Mouse (Mus musculus) erythroblast, adult 5-6 weeks (primary cell): ENCODE measurements around the gene Wbp11. TPM values are rescaled to one million over a fixed set of nuclear protein-coding genes. Genes with fewer than 3 reads are reported as not detected.

Experiments used
- ATAC-seq: replicated peaks from 2 replicates; pipeline ENCODE4 v1.8.0; 2016; ENCODE audit warnings: moderate number of reproducible peaks, mild to moderate bottlenecking, moderate TSS enrichment, inconsistent platforms; ENCODE audit not compliant: poor library complexity, low FRiP score, severe bottlenecking
- total RNA-seq, 2 experiments: library from RNA; stranded (forward) in 1 of 2; stranded (reverse) in 1 of 2; fragments of 150-400 nt in 1 of 2; fragments of 200-764, 138-1000 nt in 1 of 2; gene quantifications; 2 replicates each; pipeline versions ENCODE4 v1.2.3 to v1.2.4; 2015 to 2017; ENCODE audit warnings: low replicate concordance in 2 of 2

The Wbp11 gene
- total RNA-seq, 2 experiments from 2014 or later = 34.2 to 55.0 TPM

DNA sequence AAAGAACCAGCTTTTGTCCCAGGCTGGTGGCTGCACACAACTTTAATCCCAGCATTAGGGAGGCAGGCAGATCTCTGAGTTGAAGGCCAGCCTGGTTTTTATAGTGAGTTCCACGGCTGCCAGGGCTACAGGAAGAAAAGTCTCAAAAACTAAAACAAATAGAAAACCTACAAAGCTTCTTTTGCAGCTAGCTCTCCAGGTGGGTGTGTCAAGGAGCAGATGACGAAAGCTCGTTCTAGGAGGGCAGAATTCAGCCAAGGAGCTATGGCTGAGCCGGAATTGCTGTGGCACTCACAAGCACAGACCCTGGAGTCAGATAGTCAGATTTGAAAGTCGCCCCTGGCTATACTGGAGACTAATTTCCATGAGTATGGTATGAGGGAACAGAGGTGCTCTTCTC is 21.2 kb downstream of the Wbp11 start:
- no peak for ATAC-seq

GRCm38 (mm10) chr6:136805409-136805775 is 22.6 kb downstream of the Wbp11 start:
- ATAC-seq = no peak

DNA sequence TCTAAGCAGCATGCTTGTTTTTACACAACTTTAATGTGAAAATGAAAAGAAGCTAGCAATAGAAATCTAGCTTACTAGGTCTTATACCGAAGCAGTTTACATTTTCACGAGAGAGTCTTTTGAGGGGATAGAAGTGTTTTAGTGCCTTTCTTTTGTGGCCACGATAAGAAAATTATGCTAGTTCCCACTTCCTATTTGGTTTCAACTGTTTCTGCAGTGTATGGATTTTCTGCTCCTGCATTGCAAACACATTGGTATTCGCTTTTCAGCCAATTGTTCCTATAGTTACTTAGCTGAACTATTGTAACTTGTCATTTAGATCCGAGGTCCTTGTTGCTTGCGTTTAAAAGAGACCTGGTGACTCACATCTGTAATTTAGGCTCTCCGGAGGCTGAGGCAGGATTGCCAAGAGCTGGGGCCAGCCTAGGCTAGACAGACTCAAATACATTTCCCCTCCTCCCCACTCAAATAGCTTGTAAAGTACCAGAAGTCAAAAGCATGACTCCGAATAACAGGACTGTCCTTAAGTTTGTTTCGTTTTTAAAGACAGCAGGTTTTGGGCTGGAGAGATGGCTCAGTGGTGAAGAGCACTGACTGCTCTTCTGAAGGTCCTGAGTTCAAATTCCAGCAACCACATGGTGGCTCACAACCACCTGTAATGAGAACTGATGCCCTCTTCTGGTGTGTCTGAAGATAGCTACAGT is 23.2 kb downstream of the Wbp11 start:
- ATAC-seq = no peak

GRCm38 (mm10) chr6:136803739-136804633 is 24.0 kb downstream of the Wbp11 start, which contains the start of gene Hist4h4:
Hist4h4 (minus strand) TSS chr6:136804415.
- ATAC-seq = peak; percentile 65

DNA sequence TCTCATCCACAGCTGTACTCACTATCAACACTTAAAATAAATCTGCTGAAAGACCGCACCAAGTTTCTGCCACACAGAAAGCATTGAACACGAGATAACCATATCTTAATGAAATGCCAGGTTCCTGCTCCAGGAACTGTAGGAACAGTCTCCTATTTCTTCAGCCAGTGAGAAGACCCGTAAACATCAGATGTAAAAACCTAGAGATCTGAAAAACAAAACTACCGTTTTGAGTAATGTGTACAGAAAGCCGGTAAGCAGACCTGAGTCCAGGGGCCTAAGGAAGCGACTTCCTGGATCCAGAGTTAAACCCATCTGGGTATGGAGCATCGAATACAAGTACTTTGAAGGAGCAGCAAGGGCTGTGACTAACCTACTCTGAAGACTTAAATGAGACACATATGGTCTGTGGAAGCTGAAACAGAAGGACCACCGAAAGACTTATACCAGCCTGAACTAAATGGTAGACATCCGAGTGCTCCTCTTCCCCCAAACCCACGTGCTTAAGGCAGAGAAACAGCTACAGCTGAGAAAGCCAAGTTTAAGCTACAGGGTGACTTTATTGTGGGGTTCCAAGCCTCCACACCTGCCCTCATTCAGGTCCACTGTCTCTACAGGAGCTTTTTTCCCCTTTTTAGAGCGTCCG is 24.8 kb downstream of the Wbp11 start:
- ATAC-seq = peak; percentile 14

DNA sequence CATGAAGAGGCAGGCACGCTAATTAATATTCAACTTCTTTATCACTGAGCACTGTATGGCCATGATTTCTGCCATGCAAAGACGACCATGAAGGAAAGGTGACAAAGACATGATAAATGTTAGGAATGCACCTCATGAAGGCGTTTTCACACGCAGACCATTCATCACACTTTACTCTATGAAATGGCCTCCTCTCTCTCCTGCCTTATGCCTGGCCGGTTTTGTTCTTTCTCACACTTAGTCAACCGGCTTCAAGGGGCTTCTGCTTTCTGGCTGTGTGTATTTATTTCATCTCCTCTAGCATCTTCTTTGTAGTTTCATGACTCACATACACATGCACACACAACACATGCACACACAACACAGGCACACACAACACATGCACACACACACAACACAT is 26.8 kb downstream of the Wbp11 start:
- ATAC-seq = no peak

GRCm38 (mm10) chr6:136800710-136801109 is 27.3 kb downstream of the Wbp11 start:
- ATAC-seq = no peak

DNA sequence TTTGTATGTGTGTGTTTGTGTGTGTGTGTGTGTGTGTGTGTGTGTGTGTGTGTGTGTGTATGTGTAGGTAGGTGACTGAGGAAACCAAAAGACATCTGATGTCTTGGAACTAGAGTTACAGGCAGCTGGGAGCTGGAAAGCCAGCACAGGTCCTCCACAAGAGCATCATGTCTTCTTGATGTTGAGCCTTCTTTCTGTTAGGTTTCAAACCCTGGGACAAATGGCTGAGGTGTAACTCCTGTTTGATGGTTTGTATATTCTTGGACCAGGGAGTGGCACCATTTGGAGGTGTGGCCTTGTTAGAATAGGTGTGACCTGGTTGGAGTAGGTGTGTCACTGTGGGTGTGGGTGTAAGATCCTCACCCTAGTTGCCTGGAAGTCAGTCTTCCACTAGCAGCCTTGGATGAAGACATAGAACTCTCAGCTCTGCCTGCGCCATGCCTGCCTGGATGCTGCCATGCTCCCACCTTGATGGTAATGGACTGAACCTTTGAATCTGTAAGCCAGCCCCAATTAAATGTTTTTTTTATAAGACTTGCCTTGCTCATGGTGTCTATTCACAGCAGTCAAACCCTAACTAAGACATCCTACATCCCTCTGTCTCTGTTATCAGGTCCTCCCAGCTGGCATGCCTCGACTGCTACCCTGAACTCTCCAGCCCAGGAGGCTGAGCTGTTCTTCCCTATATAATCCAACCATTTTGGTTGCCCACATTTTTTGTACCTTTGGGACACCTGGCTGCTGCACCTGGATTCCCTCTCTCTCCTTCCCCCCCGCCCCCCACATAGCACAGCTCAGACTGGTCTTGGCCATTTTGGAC is 29.9 kb downstream of the Wbp11 start:
- ATAC-seq = peak; percentile 85

GRCm38 (mm10) chr6:136795850-136796249 is 32.2 kb downstream of the Wbp11 start:
- no peak for ATAC-seq

DNA sequence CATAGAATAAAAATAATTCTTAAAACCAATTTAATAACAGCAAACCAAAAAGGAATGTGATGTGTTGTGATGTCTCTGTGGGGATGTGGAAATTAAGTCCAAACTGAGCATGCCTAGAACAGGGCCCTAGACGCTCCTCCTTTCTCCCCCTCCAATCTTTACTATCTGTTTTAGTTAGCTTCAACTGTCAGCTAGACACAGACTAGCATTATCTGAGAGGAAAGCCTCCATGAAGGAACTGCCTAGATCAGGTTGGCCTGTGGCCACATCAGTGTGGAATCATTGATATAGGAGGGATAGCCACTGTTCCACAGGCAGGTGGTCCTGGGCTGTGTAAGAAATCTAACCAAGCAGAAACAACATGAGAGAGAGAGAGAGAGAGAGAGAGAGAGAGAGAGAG is 32.9 kb downstream of the Wbp11 start:
- no peak for ATAC-seq

DNA sequence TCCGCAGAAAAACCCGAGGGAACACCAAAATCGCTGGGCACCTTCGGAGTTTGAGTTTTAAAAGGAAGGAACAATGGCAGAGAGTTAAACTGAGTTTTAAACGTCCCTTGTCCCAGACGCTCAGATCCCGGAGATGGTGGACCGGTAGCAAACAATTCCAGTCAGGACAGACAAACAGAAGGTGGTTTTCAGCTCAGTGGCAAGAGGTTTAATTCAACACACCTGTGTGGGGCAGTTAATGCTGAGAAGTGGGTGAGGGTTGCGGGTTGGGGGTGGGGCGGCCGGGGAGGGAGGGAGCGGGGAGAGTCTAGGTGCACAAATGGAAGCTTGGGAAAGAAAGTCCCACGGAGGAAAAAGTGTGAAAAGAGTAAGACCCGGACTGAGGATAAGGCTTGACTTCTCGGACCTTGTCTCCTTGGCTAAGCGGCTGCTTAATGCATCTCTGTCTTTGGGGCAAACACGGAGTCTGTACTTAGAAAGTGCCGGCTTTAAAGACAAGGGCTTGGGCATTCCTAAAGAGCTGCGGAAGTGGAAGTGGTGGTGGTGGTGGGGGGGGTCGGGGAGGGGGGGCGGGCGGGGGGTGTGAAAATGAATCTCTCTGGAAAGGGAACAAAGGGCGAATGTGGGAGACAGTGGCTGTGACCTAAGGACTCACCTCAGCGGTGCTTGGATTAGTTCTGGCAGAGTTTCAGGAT is 34.1 kb downstream of the Wbp11 start:
- no peak for ATAC-seq

GRCm38 (mm10) chr6:136792884-136793758 is 34.9 kb downstream of the Wbp11 start:
- no peak for ATAC-seq

DNA sequence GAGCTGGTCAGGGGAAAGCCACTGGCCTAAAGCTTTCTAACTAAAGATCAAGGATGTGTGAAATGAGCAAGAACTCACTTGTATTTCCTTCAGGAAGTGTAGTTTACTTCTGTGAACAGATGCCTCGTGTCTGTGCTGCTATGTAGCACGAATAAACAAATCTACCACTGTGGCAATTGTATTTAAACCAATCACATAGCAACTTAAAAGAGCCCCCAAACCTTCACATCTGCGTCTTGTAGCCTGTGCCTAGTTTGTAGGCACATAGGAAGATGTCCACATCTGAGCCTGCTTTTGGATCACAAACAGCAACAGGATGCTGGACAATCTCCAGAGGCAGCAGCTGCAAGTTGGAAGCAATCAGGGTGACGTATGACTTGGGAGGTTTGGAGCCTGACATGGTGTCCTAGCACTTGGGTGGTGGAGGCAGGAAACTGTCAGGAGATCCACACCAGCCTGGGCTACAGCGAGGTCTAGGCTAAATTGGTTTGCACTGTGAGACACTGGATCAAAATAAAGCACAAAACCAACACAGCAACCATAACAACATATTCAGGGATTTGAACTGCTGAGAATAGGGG is 38.6 kb downstream of the Wbp11 start:
- no peak for ATAC-seq

DNA sequence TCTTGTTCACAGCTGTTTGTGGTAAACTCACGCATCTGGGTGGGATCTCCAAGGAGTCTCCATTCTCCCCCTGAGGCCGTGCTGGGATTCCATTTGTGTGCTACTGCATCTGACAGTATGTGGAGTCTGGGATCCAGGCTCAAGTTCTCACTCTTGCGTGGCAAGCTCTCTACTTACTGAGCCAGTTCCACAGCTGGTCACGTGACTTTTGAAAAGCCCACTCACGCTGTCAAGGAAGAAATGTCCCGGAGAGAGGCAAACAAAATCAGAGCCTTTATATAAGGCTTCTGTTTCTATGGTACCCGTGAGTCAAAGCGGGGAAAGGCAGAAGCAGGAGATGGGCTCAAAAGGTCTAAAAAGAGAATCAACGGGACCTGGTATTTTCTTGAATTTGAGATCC is 45.3 kb downstream of the Wbp11 start:
- no peak for ATAC-seq

- ATAC-seq = no peak
These were observed 45.9 kb downstream of the Wbp11 start for GRCm38 (mm10) chr6:136782146-136782545.

- no peak for ATAC-seq
These were observed 46.6 kb downstream of the Wbp11 start, which contains the start of gene Gucy2c for GRCm38 (mm10) chr6:136781377-136781986. Gucy2c (minus strand) TSS chr6:136781765.

DNA sequence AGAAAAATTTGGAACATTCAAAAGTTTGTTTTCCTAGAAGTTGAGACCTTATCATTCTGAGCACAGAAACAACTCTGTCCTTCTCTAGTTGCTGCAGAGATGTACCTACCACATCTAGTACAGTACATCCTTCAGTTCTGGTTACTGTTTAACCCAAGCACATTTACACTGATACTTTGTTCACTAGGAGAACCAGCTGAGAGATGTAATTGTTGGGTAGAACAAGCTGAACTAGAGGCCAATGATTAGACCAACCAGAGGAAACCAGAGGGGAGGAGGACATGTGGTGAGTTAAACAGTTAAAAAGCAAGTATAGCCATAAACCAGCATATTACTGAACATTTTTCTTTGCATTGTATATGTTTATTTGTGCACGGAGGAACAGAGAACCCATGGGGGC is 51.6 kb downstream of the Wbp11 start:
- no peak for ATAC-seq
